Mouse (Mus musculus): ENCODE results near the gene Plxnd1.

The Plxnd1 gene

DNA sequence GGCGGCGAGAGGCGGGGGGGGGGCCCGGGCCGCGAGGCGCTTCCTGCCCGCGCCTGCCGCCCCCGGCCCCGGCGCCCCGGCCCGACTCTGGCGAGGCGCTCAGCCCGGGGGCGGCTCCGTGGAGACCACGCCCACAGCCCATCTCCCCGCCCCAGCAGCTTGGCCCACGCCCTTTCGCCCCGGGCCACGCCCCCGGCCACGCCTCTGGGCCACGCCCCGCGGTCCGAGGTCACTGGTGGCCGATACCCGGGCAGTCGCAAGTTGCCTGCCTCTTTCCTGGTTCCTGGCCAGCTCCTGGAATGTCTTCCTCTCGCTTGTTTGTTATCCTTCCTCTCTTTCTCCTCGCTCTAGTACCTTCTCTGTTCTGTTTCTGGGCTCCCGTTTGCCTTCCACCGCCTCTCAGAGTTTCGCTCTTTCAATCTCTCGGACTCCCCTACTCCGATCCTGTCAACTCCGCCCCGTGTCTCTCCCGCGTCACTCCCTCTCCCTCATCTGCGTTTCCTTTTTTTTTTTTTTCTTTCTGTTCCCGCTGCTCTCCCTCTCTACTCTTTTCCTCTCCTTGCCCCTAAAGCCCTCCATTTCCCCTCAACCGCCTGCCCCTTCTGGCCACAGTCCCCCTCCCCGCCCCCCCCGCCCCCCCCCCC is at the start of gene Plxnd1:
Gene Plxnd1 (minus strand): TSS at position 129 of the 644 bp plus-strand sequence.
- DNase-seq, result peak; percentile 82

GRCm38 (mm10) chr6:116044039-116044438 is 49.2 kb upstream of the Plxnd1 start:
- no peak for DNase-seq

DNA sequence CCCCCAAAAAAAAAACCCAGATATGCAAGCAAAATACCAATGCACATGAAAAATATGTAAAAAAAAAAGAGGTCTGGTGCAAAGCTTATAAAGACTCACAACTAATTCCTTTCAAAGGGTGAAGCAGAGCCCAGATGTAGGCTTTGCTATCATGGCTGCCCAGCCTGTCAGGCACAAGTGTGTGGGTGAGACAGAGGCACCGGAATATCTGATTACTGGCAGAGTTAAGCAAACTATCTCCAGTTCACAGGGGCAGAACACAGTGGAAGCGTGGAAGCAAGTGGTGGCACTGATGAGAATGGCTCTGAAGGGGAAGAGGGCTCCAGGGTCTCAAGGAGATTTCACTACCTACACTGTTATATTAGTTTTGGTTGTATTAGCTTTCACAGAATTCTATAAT is 43.4 kb upstream of the Plxnd1 start:
- no peak for DNase-seq

GRCm38 (mm10) chr6:116037281-116037831 is 42.6 kb upstream of the Plxnd1 start:
- DNase-seq, result no peak

DNA sequence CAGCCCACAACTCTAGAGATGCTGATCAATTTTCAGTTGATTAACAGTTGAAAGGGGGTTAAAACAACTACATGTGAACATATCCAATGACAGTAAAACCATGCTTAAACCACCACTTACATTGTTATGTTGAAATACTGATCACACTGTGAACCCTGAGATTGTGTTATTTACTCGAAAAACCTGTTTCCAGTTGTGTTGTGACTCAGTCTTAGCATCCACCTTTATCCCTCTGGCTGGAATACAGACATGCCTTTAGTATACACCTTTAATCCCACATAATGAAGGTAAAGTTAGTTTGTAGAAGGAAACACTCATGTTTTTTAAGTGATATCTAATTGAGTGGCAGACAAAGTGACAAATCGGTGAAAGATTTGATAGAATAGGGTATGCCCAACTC is 41.8 kb upstream of the Plxnd1 start:
- no peak for DNase-seq

DNA sequence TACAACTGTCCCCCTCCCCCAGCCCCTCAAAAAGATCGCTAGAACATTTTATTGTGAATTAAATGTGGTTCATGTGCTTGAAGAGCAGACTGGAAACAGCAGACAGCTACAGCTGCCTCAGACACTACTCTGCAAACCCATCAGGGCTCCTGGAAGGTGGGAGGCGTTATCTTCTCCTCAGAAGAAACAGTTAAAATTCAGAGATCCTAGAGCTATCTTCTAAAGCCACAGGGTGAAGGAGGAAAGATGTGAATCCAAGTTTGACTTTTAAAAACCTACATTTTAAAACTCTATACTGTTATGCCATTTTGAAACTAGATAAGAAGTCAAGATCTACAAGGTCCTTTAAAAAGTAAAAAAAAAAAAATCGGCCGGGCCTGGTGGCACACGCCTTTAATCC is 36.2 kb upstream of the Plxnd1 start:
- DNase-seq, result no peak

- DNase-seq, result no peak
Observed at GRCm38 (mm10) chr6:116024666-116025065, 29.9 kb upstream of the Plxnd1 start.

DNA sequence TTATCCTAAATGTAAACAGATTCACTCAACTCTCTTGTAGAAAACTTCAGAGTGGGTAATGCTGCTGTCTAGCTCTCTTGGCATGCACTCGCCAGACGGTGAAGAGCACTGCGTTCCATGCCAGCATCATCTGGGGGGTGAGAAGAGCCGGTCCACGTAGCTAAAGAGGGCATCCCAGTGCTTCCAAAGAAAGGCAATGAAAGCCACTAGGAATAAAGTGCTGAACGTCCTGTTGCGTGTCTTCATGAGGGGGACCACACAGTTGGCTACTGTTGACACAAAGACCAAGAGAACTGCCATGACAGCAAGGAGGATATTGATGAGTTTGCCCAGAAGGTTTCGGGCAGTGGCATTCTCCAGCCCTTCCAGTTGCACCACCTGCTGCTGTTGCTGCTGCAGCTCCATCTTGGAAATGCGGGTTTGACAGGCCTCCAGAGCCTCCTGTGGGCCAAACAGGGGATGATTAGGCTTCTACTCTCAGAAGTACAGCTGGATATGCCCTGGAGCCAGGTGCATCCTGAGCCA is 27.2 kb upstream of the Plxnd1 start:
- DNase-seq, result no peak

DNA sequence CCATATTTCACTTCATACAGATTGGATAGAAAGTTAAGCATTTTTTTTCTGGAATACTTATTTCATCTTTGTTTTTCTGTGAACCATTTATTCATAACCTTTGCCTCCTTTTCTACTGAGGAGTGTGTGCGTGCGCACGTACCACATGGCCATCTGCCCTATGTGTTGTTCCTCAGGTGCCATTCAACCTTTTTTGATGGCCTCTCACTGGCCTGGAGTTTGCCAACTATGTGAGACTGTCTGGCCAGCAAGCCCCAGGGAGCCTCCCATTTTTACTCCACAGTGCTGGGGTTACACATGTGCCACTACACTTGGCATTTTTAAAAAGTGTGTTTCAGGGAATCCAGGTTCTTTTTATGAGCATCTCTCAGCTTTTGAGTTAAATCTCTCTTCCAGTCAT is 21.1 kb upstream of the Plxnd1 start:
- no peak for DNase-seq

DNA sequence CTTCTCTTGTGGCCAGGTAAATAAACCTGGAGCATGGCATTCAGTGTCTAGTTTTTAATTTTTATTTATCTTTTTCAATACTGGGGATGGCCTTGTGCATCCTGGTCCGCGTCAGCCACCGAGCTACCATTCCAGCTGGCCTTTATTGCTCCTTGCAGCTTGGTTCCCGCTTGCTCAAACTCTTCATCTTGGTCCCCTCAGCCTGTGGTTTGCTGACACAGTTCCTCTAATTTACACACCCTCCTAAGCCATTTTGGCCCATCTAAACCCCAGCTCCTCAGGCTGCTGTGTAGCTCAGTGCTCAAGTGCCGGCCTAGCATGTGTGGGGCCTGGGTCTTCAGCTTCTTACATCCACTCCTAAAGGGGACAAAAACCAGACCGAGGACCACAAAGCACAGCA is 19.3 kb upstream of the Plxnd1 start:
- no peak for DNase-seq

GRCm38 (mm10) chr6:116013687-116014086 is 18.9 kb upstream of the Plxnd1 start:
- DNase-seq, result no peak

DNA sequence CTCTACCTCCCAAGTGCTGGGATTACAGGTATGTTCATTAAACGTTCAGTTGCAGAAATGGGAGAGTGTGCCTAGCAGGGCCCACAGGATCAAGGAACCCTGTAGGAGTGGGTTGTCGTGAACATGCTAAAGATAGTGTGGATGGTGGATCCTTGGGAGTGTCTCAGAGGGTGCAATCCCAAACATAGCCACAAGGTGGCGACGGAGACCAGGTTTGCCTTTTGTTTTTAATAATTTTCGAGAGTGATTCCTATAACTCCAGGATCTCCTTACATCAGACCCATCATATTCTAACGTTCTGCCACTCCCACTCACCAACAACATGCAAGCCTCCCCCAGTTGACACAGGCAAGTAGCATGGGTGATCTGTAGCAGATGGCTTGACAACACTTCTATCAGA is 15.7 kb upstream of the Plxnd1 start:
- DNase-seq, result peak; percentile 91

GRCm38 (mm10) chr6:116009426-116009825 is 14.6 kb upstream of the Plxnd1 start:
- DNase-seq, result no peak

GRCm38 (mm10) chr6:116007561-116008173 is 12.9 kb upstream of the Plxnd1 start:
- peak; percentile 74 for DNase-seq

- DNase-seq, result peak; percentile 19
Observed at GRCm38 (mm10) chr6:116006731-116007130, 11.9 kb upstream of the Plxnd1 start.

- DNase-seq, result no peak
Observed at GRCm38 (mm10) chr6:116005959-116006288, 11.1 kb upstream of the Plxnd1 start.

DNA sequence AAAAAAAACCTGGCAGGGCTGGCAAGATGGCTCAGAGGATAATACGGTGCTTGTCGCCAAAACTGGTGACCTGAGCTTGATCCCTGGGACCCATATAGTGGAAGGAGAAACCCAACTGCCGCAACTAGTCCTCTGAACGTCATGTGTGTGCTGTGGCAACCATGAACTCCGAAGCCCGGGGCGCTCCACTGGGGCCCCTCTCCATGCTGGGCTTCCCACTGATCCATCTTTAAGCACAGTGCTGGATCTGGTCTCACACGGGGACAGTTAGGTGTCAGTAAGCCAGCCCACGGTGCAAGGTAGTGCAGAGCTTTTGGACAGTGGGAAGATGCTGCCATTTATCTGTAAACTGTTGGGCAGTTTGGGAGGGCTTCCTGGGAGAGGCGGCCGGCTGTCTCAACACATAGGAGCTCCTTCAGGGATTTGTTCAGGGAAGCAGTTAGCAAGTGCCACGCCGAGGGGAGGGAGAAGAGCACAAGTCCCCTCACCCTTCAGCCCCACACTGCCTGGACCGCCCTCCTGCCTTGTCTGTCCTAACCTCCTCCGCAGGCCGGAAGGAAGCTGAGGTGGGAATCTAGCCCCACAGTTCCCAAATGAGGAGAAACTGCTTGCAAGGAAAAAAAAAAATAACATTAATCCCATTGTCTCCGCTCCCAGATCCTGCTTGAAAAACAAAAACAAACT is 10.6 kb upstream of the Plxnd1 start:
- DNase-seq, result no peak

DNA sequence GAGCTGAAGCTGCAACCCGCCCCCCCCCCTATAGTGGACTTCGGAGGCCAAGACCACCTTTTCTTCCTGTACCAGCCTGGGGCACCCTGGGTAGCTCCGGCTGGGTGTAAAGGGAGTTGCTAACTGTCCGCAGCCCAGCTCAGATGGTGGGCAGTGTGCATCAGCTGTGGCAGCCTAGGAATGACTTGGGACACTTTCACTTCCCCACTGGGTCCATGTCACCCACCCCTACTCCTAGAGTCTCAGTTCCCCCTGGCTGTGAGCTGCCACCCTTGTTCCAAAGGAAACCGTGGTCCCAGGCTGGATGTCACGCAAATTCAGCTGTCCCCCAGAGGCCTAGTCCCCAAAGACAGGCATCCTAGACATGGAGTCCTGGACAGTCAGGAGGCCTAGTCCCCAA is 9.9 kb upstream of the Plxnd1 start:
- DNase-seq, result no peak

DNA sequence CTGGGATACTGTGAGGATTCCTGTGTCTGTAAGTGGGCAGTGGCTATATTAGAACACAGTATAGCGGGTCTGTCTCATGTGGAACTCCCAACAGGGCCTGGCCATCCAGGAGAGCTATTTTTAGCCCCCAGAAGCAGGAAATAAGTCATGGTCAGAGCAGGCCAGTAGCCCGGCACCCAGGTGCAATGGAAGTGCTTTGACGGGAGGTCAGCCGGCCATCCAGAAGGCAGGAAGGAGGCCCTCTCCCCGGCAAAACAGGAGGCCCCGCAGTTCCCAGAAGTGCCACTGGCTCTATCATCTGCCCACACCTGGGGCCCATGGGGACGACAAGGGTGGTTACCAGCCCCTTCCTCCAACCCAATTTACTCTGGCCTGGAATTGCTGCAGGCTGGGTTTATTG is 9.3 kb upstream of the Plxnd1 start:
- no peak for DNase-seq

DNA sequence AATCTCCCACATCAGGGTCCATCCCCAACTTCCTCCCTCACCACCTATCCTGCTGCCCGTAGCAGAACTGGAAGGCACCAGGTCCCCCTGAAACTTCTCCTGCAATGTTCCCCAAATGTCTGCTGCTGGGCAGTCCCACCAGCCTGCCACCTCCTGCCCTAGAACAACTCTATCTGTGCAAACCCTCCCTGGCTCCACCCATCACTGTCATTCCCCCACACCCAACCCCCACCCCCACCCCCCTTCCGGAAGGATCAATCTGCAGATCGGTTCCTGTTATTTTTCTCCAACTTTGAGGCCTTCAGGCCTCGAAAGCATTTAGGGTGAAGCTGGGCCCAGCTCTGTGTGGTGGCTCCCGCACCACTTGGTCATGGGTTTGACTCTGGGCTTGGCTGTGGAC is 8.7 kb upstream of the Plxnd1 start:
- DNase-seq, result no peak

- DNase-seq, result no peak
Observed at GRCm38 (mm10) chr6:116002311-116003104, 7.7 kb upstream of the Plxnd1 start.

DNA sequence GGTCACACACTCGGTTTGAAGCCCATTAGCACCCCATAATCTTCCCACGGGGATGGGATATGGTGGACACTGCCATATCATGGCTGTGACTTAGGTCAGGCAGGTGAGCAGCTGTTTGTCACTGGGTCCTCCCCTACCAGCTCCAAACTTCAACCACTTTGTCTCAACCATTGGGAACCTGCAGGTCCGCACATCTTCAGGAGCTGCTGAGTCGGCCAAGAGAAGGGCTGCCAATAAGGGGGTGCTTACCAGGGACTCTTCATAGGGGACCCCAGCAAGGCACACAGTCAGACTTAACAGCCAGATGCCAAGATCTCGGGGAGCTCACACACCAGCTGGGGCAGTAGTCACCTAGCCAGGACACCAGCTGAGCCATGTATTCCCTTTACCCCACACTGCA is 6.0 kb upstream of the Plxnd1 start:
- no peak for DNase-seq

DNA sequence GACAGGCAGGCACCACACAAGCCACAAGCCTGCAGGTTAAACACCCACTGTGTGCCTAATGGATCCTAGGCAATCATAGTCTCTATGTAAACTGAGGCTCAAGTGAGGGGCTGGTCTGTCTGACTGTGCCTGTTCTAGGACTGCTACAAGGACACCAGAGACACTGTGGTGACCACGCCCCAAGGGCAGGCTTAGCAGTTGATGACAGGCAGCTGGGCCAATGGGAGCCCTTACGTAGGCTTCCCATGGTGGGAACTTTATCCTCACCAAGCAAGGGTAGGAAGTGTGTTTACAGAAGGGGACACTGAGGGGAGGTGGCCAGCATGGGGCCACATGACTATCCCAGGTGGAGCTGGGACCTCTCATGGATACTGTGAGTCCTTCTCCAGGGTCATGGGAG is 4.4 kb upstream of the Plxnd1 start:
- DNase-seq, result no peak

Measured in cerebellum, adult 8-10 months (tissue).